Mouse (Mus musculus) common myeloid progenitor, adult 5-6 weeks (primary cell): ENCODE data around the gene Nf2. TPM values are rescaled to one million over a fixed set of nuclear protein-coding genes. Genes with fewer than 3 reads are reported as not detected.

ENCODE experiments used
- ATAC-seq: replicated peaks from 2 replicates; pipeline ENCODE4 v1.8.0; 2016; ENCODE audit warnings: low read depth, mild to moderate bottlenecking, moderate TSS enrichment, inconsistent platforms; ENCODE audit not compliant: poor library complexity, severe bottlenecking
- total RNA-seq: library from RNA; stranded (forward); fragments of 200-1000, 187-1606 nt; gene quantifications from 2 replicates; pipeline ENCODE4 v1.2.3, GENCODE M21; 2017

The Nf2 gene
- total RNA-seq, 1 experiment from 2014 or later = 72.8 TPM

GRCm38 (mm10) chr11:4716530-4717236 lies 132.7 kb downstream of the Nf2 start:
- ATAC-seq = no peak

Other genes starting within 250 kb of the Nf2 start
- gene Gm11032, start 229.5 kb downstream of the Nf2 start, total RNA-seq = not detected in 2 replicates
- 18.8 and 22.0 TPM in 2 replicates for gene Ascc2, start 211.8 kb downstream of the Nf2 start, total RNA-seq
- 117 and 123 TPM in 2 replicates for gene Uqcr10, start 145.2 kb downstream of the Nf2 start, total RNA-seq
- gene Zmat5, start 144.9 kb downstream of the Nf2 start, total RNA-seq = 6.0 and 11.5 TPM in 2 replicates
- gene Cabp7, start 102.8 kb downstream of the Nf2 start, total RNA-seq = not detected in 2 replicates
- 18.0 and 18.3 TPM in 2 replicates for gene Nipsnap1, start 24.4 kb upstream of the Nf2 start, total RNA-seq
- gene Thoc5, start 45.8 kb upstream of the Nf2 start, total RNA-seq = 54.0 and 58.7 TPM in 2 replicates
- 12.6 and 16.7 TPM in 2 replicates for gene Nefh, start 98.5 kb upstream of the Nf2 start, total RNA-seq
- 69.1 and 72.2 TPM in 2 replicates for gene Ap1b1, start 137.3 kb upstream of the Nf2 start, total RNA-seq
- not detected in 2 replicates for gene Rasl10a, start 208.6 kb upstream of the Nf2 start, total RNA-seq
- 1.3 TPM in 1 of 2 replicates, not detected in the other for gene Gas2l1, start 215.8 kb upstream of the Nf2 start, total RNA-seq
- gene Rhbdd3, start 249.4 kb upstream of the Nf2 start, total RNA-seq = 17.7 and 24.4 TPM in 2 replicates
- gene Ewsr1, start 249.7 kb upstream of the Nf2 start, total RNA-seq = 525 and 659 TPM in 2 replicates